Mouse (Mus musculus) stomach, embryonic 14.5 days (tissue): Measurements from ENCODE around the gene Ift74. TPM values are rescaled to one million over a fixed set of nuclear protein-coding genes. Genes with fewer than 3 reads are reported as not detected.

Experiments used
- ATAC-seq: fragments of 200-750 bp; cut with Nextera tagmentation; 2 replicates; pipeline ENCODE4 v1.8.0; 2017; ENCODE audit warnings: low read depth, moderate TSS enrichment; ENCODE audit not compliant: insufficient number of reproducible peaks, insufficient read depth, low FRiP score
- H3K27ac ChIP-seq: fragments of 300-500 bp; sonication (generic); 2 replicates; pipeline ENCODE4 v1.5.1; 2014; ENCODE audit warnings: mild to moderate bottlenecking, low read length, moderate library complexity, mixed read lengths
- H3K27me3 ChIP-seq: fragments of 300-500 bp; sonication (generic); 2 replicates; pipeline ENCODE4 v1.6.1; 2014; ENCODE audit warnings: low read length, control low read depth, mixed read lengths; ENCODE audit not compliant: control insufficient read depth, insufficient read depth
- H3K36me3 ChIP-seq: fragments of 300-500 bp; sonication (generic); 2 replicates; pipeline ENCODE4 v1.6.1; 2014; ENCODE audit warnings: mild to moderate bottlenecking, control low read depth, low read length, moderate library complexity, mixed read lengths; ENCODE audit not compliant: control insufficient read depth, insufficient read depth
- H3K4me1 ChIP-seq: fragments of 300-500 bp; sonication (generic); 2 replicates; pipeline ENCODE4 v1.6.1; 2014; ENCODE audit warnings: low read length, control low read depth, mixed read lengths; ENCODE audit not compliant: control insufficient read depth, insufficient read depth
- H3K4me2 ChIP-seq: fragments of 300-500 bp; sonication (generic); replicated peaks from 2 replicates; pipeline ENCODE4 v1.6.1; 2014; ENCODE audit warnings: low read depth, low read length, control low read depth
- H3K4me3 ChIP-seq: fragments of 300-500 bp; sonication (generic); 2 replicates; pipeline ENCODE4 v1.5.1; 2014; ENCODE audit warnings: low read depth, low read length, control low read depth
- H3K9ac ChIP-seq: fragments of 300-500 bp; sonication (generic); replicated peaks from 2 replicates; pipeline ENCODE4 v1.6.1; 2014; ENCODE audit warnings: low read depth, mild to moderate bottlenecking, control low read depth, low read length, moderate library complexity, mixed read lengths
- H3K9me3 ChIP-seq: fragments of 300-500 bp; sonication (generic); 2 replicates; pipeline ENCODE4 v1.6.1; 2016; ENCODE audit warnings: low read depth, low read length, control low read depth; ENCODE audit not compliant: control insufficient read depth
- WGBS: fragments of 180-500 bp; shearing (Covaris S2); extraction: QIAGEN DNeasy Blood & Tissue Kit; methylation state at CpG from one replicate; pipeline ENCODE4 v1.1.7; 2014; 5-methylcytosine and 5-hydroxymethylcytosine counted together
- polyA plus RNA-seq: library from polyadenylated mRNA; unstranded; fragments of >200 nt; fragmentation: Nextera tagmentation; extraction: Ambion mirVana; gene quantifications from 2 replicates; pipeline ENCODE4 v1.2.1, GENCODE M21; 2014

The Ift74 gene
- polyA plus RNA-seq, 1 experiment from 2014 or later: 38.6 TPM

DNA sequence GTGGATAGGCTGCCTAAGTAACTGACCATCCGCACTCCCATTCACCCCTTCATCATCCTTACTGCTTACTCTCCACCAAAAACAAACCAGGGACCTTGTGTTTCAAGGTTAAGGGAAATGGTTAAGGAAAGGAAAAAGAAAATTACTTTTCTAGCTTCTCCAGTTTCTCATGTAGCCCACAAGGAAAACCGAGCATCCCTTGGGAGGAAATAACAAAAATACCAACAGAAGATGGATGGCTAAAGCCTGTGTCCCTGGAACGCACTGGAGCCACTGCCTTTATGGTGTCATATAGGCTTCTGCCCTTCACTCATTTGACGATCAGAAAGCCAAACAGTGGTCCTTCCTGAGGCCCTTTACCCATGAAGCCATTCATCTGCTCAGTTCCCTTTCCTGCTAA is 97.1 kb downstream of the Ift74 start:
- H3K4me1 ChIP-seq: no peaks in the 10 kb centered on the region
- H3K27me3 ChIP-seq: no peaks in the 10 kb centered on the region
- no peak overlapping the region for H3K4me3 ChIP-seq
- H3K36me3 ChIP-seq: no peaks in the 10 kb centered on the region
- no peaks in the 10 kb centered on the region for H3K9me3 ChIP-seq
- 64% methylated on average over 4 of the region's 4 CpGs for WGBS
- no peak overlapping the region for H3K4me2 ChIP-seq
- no peak for ATAC-seq
- H3K27ac ChIP-seq: no peak overlapping the region
- no peak overlapping the region for H3K9ac ChIP-seq

DNA sequence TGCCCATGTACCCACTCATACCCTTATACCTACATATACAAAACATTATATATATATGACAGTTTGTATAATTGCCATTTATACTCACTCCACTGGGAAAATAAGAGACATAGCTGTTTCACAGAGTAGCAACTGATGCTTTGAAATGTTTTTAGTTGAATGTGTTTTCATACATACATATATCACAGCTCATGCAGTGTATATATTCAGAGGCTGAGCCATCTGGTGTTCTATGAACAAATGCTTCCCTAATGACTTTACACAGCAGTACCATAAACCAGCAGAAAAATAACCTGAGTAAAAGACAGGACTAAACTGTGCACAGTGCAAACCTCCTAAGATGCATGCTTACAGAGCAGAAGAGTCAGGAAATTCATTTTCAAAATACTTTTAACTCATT is 99.5 kb downstream of the Ift74 start:
- H3K27me3 ChIP-seq: no peaks in the 10 kb centered on the region
- no peak overlapping the region for H3K9ac ChIP-seq
- no peaks in the 10 kb centered on the region for H3K4me1 ChIP-seq
- H3K4me2 ChIP-seq: no peak overlapping the region
- no peaks in the 10 kb centered on the region for H3K9me3 ChIP-seq
- H3K4me3 ChIP-seq: no peak overlapping the region
- no peak overlapping the region for H3K27ac ChIP-seq
- no peak for ATAC-seq
- H3K36me3 ChIP-seq: no peaks in the 10 kb centered on the region

DNA sequence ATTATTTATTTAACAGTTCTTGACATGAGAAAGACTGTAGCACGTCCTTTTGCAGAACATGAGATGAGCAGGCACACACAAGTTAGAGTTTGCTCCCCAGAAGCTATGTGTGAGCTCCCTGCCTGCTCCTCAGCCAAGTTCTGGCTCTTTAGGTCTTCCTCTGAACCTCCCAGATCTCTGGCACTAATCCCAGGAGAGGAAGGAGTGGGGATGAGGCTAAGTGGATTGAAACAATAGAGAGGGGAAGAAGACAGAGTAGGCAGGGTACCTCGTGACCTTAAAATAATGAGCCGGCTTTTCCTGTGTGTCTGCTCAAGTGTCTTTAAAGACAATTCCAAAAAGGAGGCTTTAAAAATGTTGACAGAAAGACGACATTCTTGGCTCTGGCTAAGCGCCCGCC is 100.9 kb downstream of the Ift74 start:
- Histone ChIP-seq H3K36me3 (no peaks in the 10 kb centered on the region), H3K9ac (no peak overlapping the region), H3K4me2 (no peak overlapping the region), H3K4me1 (no peaks in the 10 kb centered on the region), H3K27ac (no peak overlapping the region), H3K27me3 (no peaks in the 10 kb centered on the region), H3K4me3 (no peak overlapping the region), H3K9me3 (no peaks in the 10 kb centered on the region)
- WGBS: 42% methylated on average over 6 of the region's 6 CpGs
- 0 out of 2 replicates have a peak, but pooled peaks have one; percentile 37 for ATAC-seq

DNA sequence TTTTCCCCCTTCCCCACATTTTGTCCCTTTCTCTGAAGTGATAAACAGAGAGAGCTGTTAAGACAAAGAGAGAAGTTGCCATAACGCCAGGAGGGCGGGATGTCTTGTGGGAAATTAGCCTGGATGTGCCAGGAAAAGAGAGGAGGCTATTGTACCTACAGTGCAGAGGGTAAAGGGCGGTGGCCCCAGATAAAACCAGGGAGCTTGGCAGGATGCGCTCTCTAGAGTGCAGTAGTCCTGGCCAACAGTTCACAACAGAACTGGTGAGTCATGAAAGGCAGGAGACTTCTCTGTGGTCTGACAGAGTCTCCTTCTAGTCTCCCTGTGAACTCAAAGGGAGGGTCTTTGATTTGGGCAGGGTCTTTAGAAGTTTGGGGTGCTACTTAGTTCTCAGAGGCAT is 111.5 kb downstream of the Ift74 start:
- no peak overlapping the region for H3K4me2 ChIP-seq
- H3K4me3 ChIP-seq: no peak overlapping the region
- H3K36me3 ChIP-seq: no peaks in the 10 kb centered on the region
- H3K4me1 ChIP-seq: no peaks in the 10 kb centered on the region
- 60% methylated on average over 4 of the region's 4 CpGs for WGBS
- H3K9ac ChIP-seq: no peak overlapping the region
- H3K27ac ChIP-seq: no peak overlapping the region
- H3K27me3 ChIP-seq: no peaks in the 10 kb centered on the region
- no peaks in the 10 kb centered on the region; the same call in 1 of the 2 replicates for H3K9me3 ChIP-seq
- no peak for ATAC-seq

DNA sequence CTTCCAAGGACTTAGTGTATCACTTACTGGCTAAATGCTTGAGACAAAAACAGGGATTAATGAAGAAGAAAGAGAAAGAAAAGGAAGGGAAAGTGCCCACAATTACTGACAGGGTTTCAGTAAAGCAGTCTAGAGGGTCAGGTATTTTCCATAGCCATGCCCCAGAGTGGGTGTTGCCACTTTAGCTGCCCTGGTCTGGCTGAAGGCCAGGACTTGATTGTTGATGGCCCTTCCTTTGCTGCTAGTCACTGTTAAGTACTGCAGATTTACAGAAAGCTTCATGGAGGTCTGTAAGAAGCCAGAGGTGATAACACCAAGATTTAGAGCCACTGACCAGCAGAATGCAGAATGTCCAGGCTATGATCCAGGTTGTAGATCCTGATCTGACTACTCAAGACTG is 118.4 kb downstream of the Ift74 start:
- H3K9ac ChIP-seq: no peak overlapping the region
- H3K4me2 ChIP-seq: no peak overlapping the region
- H3K27ac ChIP-seq: no peak overlapping the region
- H3K27me3 ChIP-seq: no peaks in the 10 kb centered on the region
- H3K4me3 ChIP-seq: no peak overlapping the region
- H3K4me1 ChIP-seq: no peaks in the 10 kb centered on the region
- no peaks in the 10 kb centered on the region for H3K36me3 ChIP-seq
- ATAC-seq: no peak
- no peaks in the 10 kb centered on the region; the same call in 1 of the 2 replicates for H3K9me3 ChIP-seq

DNA sequence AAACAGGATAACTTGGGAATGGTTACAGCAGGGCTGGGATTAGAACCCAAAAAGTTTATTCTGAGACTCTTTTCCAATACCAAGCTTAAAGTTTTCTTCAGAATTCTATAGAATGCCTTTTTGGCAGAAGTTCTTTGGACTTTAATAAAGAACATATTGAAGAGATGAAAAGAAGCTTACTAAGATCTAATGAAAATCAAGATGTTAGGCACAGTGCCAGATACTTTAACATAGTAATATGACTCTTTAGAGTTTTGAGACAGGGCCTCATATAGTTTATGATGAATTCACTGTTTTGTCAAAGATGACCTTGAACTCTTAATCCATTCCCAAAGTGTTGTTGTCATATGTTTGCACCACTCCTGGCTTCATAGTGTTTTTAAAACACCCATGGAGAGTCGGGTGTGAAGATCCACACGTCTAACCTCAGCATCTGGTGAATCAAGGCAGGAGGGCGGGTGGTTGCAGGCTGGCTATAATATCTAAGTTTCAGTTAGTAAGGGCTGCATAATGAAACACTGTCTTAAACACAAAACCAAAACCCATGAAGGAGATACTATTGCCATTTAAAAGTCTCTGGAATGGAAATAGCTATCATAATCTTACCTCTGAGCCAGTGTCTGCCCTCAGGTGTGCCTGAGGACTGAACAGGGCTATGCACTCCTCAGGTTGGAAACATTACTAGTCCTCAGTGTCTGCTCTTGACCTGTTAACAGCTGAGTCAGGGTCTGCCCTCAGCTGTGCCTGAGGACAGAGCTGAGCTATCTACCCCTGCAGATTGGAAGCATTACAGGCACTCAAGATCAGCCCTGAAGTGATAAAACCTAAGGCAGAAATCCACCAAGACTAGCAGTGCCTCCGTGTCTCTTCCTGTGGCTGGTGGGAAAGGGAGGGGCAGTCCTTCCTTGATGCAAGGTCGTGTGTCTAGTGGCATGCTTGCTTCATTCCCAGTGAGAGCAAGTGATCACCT is 123.3 kb downstream of the Ift74 start:
- Histone ChIP-seq H3K27ac (no peak overlapping the region), H3K27me3 (no peaks in the 10 kb centered on the region), H3K4me2 (no peak overlapping the region), H3K9me3 (no peaks in the 10 kb centered on the region), H3K4me3 (no peak overlapping the region), H3K4me1 (0 out of 2 replicates have a peak, but pooled peaks cover 3% of the 10 kb centered on the region), H3K9ac (no peak overlapping the region), H3K36me3 (no peaks in the 10 kb centered on the region)
- no peak for ATAC-seq
- WGBS: 45% methylated on average over 5 of the region's 5 CpGs

DNA sequence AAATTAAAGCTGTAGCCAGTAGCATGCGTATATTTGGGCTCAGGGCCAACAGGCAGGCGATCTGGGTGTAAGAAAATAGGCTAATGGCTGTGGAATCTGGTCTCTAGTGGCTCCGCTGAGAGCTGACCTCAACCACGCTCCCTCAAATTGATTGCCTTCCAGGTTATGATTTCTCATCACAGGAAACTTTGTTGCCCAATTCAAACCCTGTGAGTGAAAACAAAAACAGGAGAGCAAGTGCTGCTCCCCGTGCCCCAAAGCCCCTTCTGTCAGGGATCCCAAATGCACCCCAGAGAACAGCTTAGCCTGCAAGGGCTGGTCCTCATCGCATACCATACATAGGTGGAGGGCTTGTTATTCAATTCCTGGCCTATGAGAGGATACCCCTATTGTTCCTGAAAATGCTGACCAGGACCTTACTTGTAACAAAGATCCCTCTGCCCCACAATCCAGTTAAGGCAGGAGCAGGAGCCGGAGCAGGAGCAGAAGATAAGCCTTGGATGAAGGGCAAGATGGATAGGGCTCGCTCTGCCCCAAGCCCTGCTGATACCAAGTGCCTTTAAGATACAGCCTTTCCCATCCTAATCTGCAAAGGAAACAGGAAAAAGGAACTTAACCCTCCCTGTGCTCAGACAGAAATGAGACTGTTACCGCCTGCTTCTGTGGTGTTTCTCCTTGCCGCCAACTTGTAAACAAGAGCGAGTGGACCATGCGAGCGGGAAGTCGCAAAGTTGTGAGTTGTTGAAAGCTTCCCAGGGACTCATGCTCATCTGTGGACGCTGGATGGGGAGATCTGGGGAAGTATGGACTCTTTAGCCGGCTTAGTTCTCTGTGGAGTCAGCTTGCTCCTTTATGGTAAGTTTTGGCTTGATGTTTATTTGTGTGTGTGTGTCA is 124.8 kb downstream of the Ift74 start, which contains the start of gene Tek:
TSS of gene Tek (plus strand) at position 452 of the 894 bp plus-strand sequence.
- 0 out of 2 replicates have a peak within 1 kb of the TSS, but pooled peaks have one; percentile 45 for H3K27ac ChIP-seq
- H3K36me3 ChIP-seq: no peaks in the 10 kb centered on the region
- no peak within 1 kb of the TSS; the same call in 1 of the 2 replicates for H3K9ac ChIP-seq
- 0 out of 2 replicates have a peak, but pooled peaks cover 3% of the 10 kb centered on the region for H3K4me1 ChIP-seq
- H3K27me3 ChIP-seq: no peaks in the 10 kb centered on the region
- no peak for ATAC-seq
- peak within 1 kb of the TSS; percentile 23 for H3K4me2 ChIP-seq
- no peaks in the 10 kb centered on the region for H3K9me3 ChIP-seq
- WGBS: 47% methylated on average over 16 of the region's 16 CpGs
- H3K4me3 ChIP-seq: peak within 1 kb of the TSS; percentile 11; the same call in 1 of the 2 replicates

DNA sequence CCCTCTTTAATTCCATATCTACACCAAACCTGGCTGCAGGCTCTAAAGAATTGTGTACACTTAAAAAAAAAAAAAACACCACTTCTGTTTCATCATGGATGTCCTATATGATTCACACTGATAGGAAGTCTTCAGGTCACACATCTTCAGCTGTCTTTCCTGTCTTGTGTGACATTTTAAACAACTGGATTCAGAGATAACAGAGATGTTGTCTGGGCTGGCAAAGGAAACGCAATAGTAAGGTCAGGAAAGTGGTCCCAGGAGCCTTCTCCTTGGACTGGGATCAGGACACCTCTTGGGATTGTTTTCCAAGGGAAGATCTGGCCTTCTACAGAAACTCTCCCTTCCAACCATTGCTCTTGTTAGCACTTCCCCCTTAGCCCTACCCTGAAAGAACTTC is 127.5 kb downstream of the Ift74 start:
- H3K27ac ChIP-seq: no peak overlapping the region
- no peaks in the 10 kb centered on the region for H3K36me3 ChIP-seq
- peaks cover 14% of the 10 kb centered on the region; the same call in 1 of the 2 replicates for H3K4me1 ChIP-seq
- no peaks in the 10 kb centered on the region for H3K27me3 ChIP-seq
- H3K9ac ChIP-seq: no peak overlapping the region
- no peak for ATAC-seq
- H3K4me3 ChIP-seq: no peak overlapping the region
- no peak overlapping the region for H3K4me2 ChIP-seq
- H3K9me3 ChIP-seq: no peaks in the 10 kb centered on the region
- 77% methylated on average over 1 of the region's 1 CpGs for WGBS
